Mouse (Mus musculus): ENCODE results near the gene Tmc3.

Gene Tmc3

DNA sequence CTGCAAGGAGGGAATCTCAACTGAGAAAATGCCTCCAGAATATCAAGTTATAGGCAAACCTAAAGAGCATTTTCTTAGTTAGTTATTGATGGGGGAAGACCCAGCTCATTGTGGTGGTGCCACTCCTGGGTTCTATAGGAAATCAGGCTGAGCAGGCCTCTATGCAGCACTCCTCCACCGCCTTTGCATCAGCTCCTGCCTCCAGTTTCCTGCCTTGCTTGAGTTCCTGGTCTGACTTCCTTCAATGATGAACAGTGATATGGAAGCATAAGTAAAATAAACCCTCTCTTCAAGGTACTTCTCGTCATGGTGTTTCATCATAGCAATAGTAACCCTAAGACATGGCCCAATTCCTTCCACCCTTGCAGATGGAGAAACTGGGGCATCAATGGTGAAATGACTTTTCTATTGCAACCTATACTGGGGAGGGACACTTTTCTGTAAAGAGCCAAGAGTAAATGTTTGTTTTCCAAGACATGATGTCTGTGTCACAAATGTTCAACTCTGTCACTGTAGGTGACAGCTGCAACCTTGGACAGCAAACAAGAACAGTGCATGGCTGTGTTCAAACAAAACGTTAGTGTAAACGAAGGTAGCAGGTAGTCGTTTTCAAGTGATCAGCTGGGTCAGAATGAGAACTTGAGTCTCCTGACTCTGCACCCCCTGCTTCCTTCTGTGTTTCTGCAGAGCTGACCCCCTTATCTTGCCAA is 83.4 kb downstream of the Tmc3 start:
- DNase-seq (ENCODE audit: low spot score in 2 of 2), result no peak

- DNase-seq (ENCODE audit: low spot score in 2 of 2), result peak in 1 of 2 experiments; percentile 51
These were observed 84.0 kb downstream of the Tmc3 start for GRCm38 (mm10) chr7:83668724-83669123.

DNA sequence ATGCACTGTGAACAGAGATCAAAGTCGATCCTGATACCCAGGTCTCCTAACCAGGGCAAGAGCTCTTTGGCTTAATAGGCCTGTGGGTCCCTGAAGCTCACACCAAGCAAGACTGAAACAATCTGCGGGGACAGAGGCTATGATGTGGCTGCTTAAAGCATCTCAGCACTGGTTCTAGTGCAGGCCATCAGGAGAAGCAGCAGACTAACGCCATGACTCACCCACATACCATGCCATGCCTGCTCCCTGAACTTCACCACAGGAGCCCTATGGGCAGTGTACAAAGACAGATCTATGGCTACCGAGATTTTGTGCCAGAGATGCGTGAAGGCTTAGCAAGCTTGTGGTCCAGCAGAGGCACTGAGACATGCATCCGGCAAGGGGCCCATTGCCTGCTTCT is 86.8 kb downstream of the Tmc3 start:
- no peak for DNase-seq (ENCODE audit: low spot score in 2 of 2)

Measured in left cerebral cortex, adult 9 months (tissue).